Mouse (Mus musculus) kidney, postnatal 0 days (tissue): ENCODE results near the gene Zfp867. TPM values are rescaled to one million over a fixed set of nuclear protein-coding genes. Genes with fewer than 3 reads are reported as not detected.
A peak's percentile ranks its signal among the peaks of the same experiment; 100 is the strongest.

Source experiments
- ATAC-seq: fragments of 200-750 bp; cut with Nextera tagmentation; replicated peaks from 2 replicates; pipeline ENCODE4 v1.8.0; 2017; ENCODE audit warnings: low read depth, moderate number of reproducible peaks, moderate TSS enrichment, moderate library complexity; ENCODE audit not compliant: low FRiP score
- DNase-seq: peaks from one replicate; pipeline ENCODE4 v3.0.0-alpha.2; 2016; ENCODE audit warnings: low spot score
- H3K27ac ChIP-seq: fragments of 300-500 bp; sonication (generic); 2 replicates; pipeline ENCODE4 v1.5.1; 2014; ENCODE audit warnings: mild to moderate bottlenecking
- H3K27me3 ChIP-seq: fragments of 300-500 bp; sonication (generic); 2 replicates; pipeline ENCODE4 v1.6.1; 2014; ENCODE audit warnings: low read length, mixed read lengths; ENCODE audit not compliant: insufficient read depth
- H3K36me3 ChIP-seq: fragments of 300-500 bp; sonication (generic); 2 replicates; pipeline ENCODE4 v1.6.1; 2014; ENCODE audit warnings: low read length, mixed read lengths; ENCODE audit not compliant: insufficient read depth
- H3K4me1 ChIP-seq: fragments of 300-500 bp; sonication (generic); replicated peaks from 2 replicates; pipeline ENCODE4 v1.6.1; 2014; ENCODE audit warnings: antibody characterized with exemption, low read length, mixed read lengths; ENCODE audit not compliant: insufficient read depth
- H3K4me2 ChIP-seq: fragments of 300-500 bp; sonication (generic); 2 replicates; pipeline ENCODE4 v1.6.1; 2014; ENCODE audit warnings: mild to moderate bottlenecking, low read length, moderate library complexity, mixed read lengths
- H3K4me3 ChIP-seq: fragments of 300-500 bp; sonication (generic); replicated peaks from 2 replicates; pipeline ENCODE4 v1.5.1; 2014; ENCODE audit warnings: low read depth, low read length
- H3K9ac ChIP-seq: fragments of 300-500 bp; sonication (generic); 2 replicates; pipeline ENCODE4 v1.6.1; 2014; ENCODE audit warnings: low read depth, low read length
- H3K9me3 ChIP-seq: fragments of 300-500 bp; sonication (generic); replicated peaks from 2 replicates; pipeline ENCODE4 v1.6.1; 2016; ENCODE audit warnings: low read length, inconsistent platforms, mixed read lengths
- CTCF ChIP-seq: IDR thresholded peaks from 2 replicates; pipeline ENCODE4 v1.5.1; 2016; ENCODE audit warnings: antibody characterized with exemption, low read depth, mild to moderate bottlenecking, moderate library complexity
- WGBS: fragments of 180-500 bp; shearing (Covaris S2); extraction: QIAGEN DNeasy Blood & Tissue Kit; methylation state at CpG from one replicate; pipeline ENCODE4 v1.1.7; 2014; 5-methylcytosine and 5-hydroxymethylcytosine counted together
- polyA plus RNA-seq: library from polyadenylated mRNA; unstranded; fragments of >200 nt; fragmentation: Nextera tagmentation; extraction: Ambion mirVana; gene quantifications from 2 replicates; pipeline ENCODE4 v1.2.1, GENCODE M21; 2015

The Zfp867 gene
- polyA plus RNA-seq, 1 experiment from 2014 or later: 7.5 TPM

GRCm38 (mm10) chr11:59512733-59513132, 40.5 kb upstream of the Zfp867 start:
- Histone ChIP-seq H3K4me1 (peaks cover 1% of the 10 kb centered on the region; the same call in 1 of the 2 replicates), H3K9ac (no peak overlapping the region), H3K36me3 (0 out of 2 replicates have a peak, but pooled peaks cover 7% of the 10 kb centered on the region), H3K4me2 (no peak overlapping the region), H3K4me3 (no peak overlapping the region), H3K27ac (no peak overlapping the region), H3K27me3 (no peaks in the 10 kb centered on the region), H3K9me3 (no peaks in the 10 kb centered on the region)
- 85% methylated on average over 10 of the region's 10 CpGs for WGBS
- no peak for TF ChIP-seq CTCF
- no peak for DNase-seq
- no peak for ATAC-seq

- 0 out of 2 replicates have a peak, but pooled peaks cover 7% of the 10 kb centered on the region for H3K36me3 ChIP-seq
- WGBS: 20% methylated on average over 1 of the region's 1 CpGs
- H3K27me3 ChIP-seq: no peaks in the 10 kb centered on the region
- no peak overlapping the region for H3K27ac ChIP-seq
- peaks cover 9% of the 10 kb centered on the region for H3K4me1 ChIP-seq
- ATAC-seq (no peak), DNase-seq (no peak)
- TF ChIP-seq CTCF: no peak
- no peak overlapping the region for H3K4me3 ChIP-seq
- H3K9me3 ChIP-seq: no peaks in the 10 kb centered on the region
- no peak overlapping the region for H3K9ac ChIP-seq
- H3K4me2 ChIP-seq: no peak overlapping the region
These were observed 39.3 kb upstream of the Zfp867 start for GRCm38 (mm10) chr11:59511558-59511957.

GRCm38 (mm10) chr11:59506713-59507074, 34.4 kb upstream of the Zfp867 start:
- TF ChIP-seq CTCF: no peak
- H3K27ac ChIP-seq: peak overlapping the region; percentile 92
- 2% methylated on average over 14 of the region's 14 CpGs for WGBS
- H3K4me1 ChIP-seq: peaks cover 9% of the 10 kb centered on the region
- H3K4me2 ChIP-seq: peak overlapping the region; percentile 96
- H3K4me3 ChIP-seq: peak overlapping the region; percentile 91
- DNase-seq: no peak
- peak overlapping the region; percentile 96 for H3K9ac ChIP-seq
- peak; percentile 23 for ATAC-seq
- peaks cover 32% of the 10 kb centered on the region for H3K36me3 ChIP-seq
- no peaks in the 10 kb centered on the region for H3K27me3 ChIP-seq
- no peaks in the 10 kb centered on the region for H3K9me3 ChIP-seq

- no peaks in the 10 kb centered on the region for H3K9me3 ChIP-seq
- DNase-seq: peak; percentile 97
- ATAC-seq: peak; percentile 94
- H3K36me3 ChIP-seq: peaks cover 34% of the 10 kb centered on the region
- H3K4me3 ChIP-seq: peak overlapping the region; percentile 91
- H3K27me3 ChIP-seq: no peaks in the 10 kb centered on the region
- H3K9ac ChIP-seq: peak overlapping the region; percentile 96
- peak overlapping the region; percentile 96 for H3K4me2 ChIP-seq
- WGBS: under 1% methylated on average over 60 of the region's 71 CpGs
- no peak for TF ChIP-seq CTCF
- peaks cover 9% of the 10 kb centered on the region for H3K4me1 ChIP-seq
- H3K27ac ChIP-seq: peak overlapping the region; percentile 92
These were observed 33.8 kb upstream of the Zfp867 start for GRCm38 (mm10) chr11:59505839-59506712.

GRCm38 (mm10) chr11:59505351-59505838, 33.1 kb upstream of the Zfp867 start:
- DNase-seq (peak; percentile 66), ATAC-seq (peak; percentile 42)
- Histone ChIP-seq H3K4me3 (peak overlapping the region; percentile 91), H3K36me3 (peaks cover 40% of the 10 kb centered on the region), H3K27ac (peak overlapping the region; percentile 92), H3K9me3 (no peaks in the 10 kb centered on the region), H3K9ac (peak overlapping the region; percentile 96), H3K4me2 (peak overlapping the region; percentile 96), H3K27me3 (no peaks in the 10 kb centered on the region), H3K4me1 (peaks cover 9% of the 10 kb centered on the region)
- WGBS: under 1% methylated on average over 21 of the region's 21 CpGs
- TF ChIP-seq CTCF: no peak

GRCm38 (mm10) chr11:59501978-59502700, 29.9 kb upstream of the Zfp867 start:
- Histone ChIP-seq H3K4me3 (no peak overlapping the region), H3K36me3 (peaks cover 64% of the 10 kb centered on the region), H3K27ac (no peak overlapping the region), H3K27me3 (no peaks in the 10 kb centered on the region), H3K4me2 (no peak overlapping the region), H3K4me1 (peaks cover 2% of the 10 kb centered on the region), H3K9ac (no peak overlapping the region), H3K9me3 (no peaks in the 10 kb centered on the region)
- 94% methylated on average over 5 of the region's 5 CpGs for WGBS
- ATAC-seq (no peak), DNase-seq (no peak)
- TF ChIP-seq CTCF: no peak
